Mouse (Mus musculus) kidney, adult 8-10 months (tissue): ENCODE measurements around the gene Fhl2.

Source experiments
- DNase-seq, 2 experiments: peaks; one replicate each; pipeline ENCODE4 v3.0.0; 2022

The Fhl2 gene

GRCm38 (mm10) chr1:43098031-43098984 lies 98.5 kb downstream of the Fhl2 start, which contains the start of the genes Tgfbrap1 and AI597479:
Gene Tgfbrap1 (minus strand): TSS chr1:43098637.
Gene AI597479 (plus strand): TSS chr1:43098710.
- DNase-seq = peak; percentile 85 to 89

- DNase-seq = no peak
Observed at GRCm38 (mm10) chr1:43094206-43094605, 102.6 kb downstream of the Fhl2 start.

DNA sequence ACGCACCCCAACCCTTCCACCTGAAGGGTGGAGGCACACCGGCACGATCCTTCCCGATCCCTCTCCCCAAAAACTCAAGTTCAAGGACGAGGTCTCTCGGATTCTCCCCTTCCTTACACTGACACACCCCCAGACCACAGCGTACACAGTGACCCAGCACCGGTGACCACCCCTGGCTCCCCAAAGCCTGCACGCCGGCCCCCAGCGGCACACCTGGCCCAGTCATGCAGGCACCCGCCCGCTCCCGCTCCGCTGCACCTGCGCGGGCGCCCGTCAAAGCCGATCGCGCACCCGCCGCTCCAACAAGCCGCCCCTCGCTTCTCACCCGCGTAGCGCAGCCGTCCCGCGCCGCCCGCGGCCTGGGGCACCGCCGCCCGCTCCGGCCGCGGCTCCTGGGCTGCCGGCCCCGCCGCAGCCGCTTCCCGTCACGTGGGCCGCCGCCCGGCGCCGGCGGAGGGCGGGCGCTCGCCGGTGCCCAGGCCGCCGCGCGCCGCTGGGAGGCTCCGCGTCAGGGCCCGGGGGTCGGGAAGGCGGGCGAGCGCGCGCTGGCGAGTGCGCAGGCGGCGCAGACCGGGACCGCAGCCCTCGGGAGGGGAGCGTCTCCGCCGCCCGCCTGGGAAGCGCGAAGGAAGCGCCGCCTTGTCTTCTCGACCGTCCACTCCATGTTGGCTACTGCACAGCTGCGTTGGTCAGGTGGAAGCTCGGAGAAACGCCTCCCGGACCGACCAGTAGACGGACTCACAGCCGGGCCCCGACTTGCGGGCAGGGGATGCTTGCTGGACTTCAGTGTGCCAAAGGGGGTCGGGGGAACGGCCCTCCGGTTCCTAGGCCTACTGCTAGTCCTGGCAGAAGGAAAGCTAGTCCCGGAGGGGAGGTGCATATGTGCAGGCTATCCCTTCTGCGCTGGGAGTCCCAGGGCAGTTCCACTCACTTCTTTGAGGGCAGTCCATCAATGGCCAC lies 104.4 kb downstream of the Fhl2 start:
- peak; percentile 66 to 73 for DNase-seq

DNA sequence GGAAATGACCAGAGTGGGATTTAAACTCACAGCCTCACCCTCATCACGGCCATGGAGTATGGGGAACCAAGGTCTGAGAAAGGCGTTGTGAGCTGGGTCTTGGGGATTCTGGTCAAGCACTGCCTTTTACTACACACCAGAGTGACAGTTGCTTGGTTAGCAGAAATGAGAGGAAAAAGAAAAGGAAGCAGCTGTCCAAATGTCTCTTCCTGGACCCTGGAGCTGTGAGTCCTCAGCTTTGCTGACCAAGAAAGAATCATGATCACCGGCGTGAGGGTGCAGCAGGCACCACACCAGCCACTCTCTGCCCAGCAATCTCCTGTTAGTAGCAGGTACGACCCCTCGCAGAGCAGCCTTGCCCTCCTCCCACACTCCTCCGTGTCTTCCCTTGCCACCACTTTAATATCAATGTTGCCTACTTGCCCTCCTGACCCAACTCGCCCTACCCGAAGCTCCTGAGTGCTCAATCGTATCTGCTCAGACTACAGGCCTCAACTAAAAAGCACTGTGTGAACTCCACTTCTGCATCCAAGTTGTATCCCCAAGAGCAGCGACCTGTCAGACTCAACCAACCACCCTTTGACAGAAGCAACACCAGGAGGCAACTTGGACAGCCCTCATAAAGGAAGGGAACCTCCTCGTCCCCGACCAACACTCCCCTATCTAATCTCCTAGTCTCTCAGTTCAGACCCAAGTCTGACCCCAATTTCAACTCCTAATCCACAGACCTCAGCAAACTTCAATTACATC lies 105.3 kb downstream of the Fhl2 start:
- DNase-seq = no peak

- no peak for DNase-seq
Observed at GRCm38 (mm10) chr1:43090418-43090817, 106.4 kb downstream of the Fhl2 start.

DNA sequence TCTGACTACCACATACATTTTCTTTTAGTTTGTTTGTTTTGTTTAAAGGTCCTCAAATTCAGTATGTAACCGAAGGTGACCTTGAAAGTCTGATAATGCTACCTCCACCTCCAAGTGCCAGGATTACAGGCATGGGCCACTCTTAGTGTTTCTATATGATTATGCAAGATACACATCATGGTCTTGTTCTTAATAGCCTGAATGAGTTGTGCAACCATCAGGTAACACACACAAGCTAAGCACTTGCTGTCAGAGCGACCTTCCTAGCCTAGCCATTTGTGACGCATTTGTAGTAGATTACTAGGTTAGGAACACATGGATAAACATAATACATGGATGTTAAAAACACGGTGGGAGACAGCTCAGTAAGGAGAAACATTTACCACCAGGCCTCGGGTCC lies 113.8 kb downstream of the Fhl2 start:
- no peak for DNase-seq

GRCm38 (mm10) chr1:43078124-43078523 lies 118.7 kb downstream of the Fhl2 start:
- no peak for DNase-seq

GRCm38 (mm10) chr1:43074791-43075190 lies 122.0 kb downstream of the Fhl2 start:
- no peak for DNase-seq
